Mouse (Mus musculus) megakaryocyte, embryonic 14.5 days (primary cell): ENCODE results near the gene Cyb5d1. TPM values are rescaled to one million over a fixed set of nuclear protein-coding genes. Genes with fewer than 3 reads are reported as not detected.

ENCODE experiments used
- H3K27me3 ChIP-seq: replicated peaks from 2 replicates; pipeline ENCODE3; 2012; ENCODE audit warnings: inconsistent platforms
- H3K36me3 ChIP-seq: replicated peaks from 2 replicates; pipeline ENCODE3; 2012; ENCODE audit warnings: low read length, inconsistent platforms, mixed read lengths
- H3K4me1 ChIP-seq: 2 replicates; pipeline ENCODE4 v1.6.1; 2012; ENCODE audit warnings: inconsistent platforms
- H3K4me3 ChIP-seq: replicated peaks from 2 replicates; pipeline ENCODE3; 2012; ENCODE audit warnings: moderate library complexity, mild to moderate bottlenecking, inconsistent platforms
- H3K9me3 ChIP-seq: 2 replicates; pipeline ENCODE4 v1.6.1; 2012; ENCODE audit warnings: inconsistent platforms
- FLI1 ChIP-seq: IDR thresholded peaks from 2 replicates; pipeline ENCODE4 v1.6.1; 2012; ENCODE audit warnings: low read length, inconsistent platforms, mixed read lengths
- GATA1 ChIP-seq: IDR thresholded peaks from 3 replicates; pipeline ENCODE4 v1.6.1; 2012; ENCODE audit warnings: mixed read lengths, low read length, inconsistent platforms, borderline replicate concordance
- polyA plus RNA-seq: library from polyadenylated mRNA; stranded (reverse); fragments of >175 nt; gene quantifications from 2 replicates; pipeline ENCODE4 v1.2.3, GENCODE M21; 2012; ENCODE audit warnings: low replicate concordance; ENCODE audit not compliant: insufficient read depth

Cyb5d1 gene
- polyA plus RNA-seq, 1 experiment, result 0.25 TPM

GRCm38 (mm10) chr11:69364910-69365309, 30.5 kb downstream of the Cyb5d1 start:
- no peak overlapping the region for H3K4me3 ChIP-seq

GRCm38 (mm10) chr11:69364376-69364775, 31.1 kb downstream of the Cyb5d1 start:
- Histone ChIP-seq H3K4me3 (no peak overlapping the region), H3K36me3 (no peaks in the 10 kb centered on the region), H3K27me3 (peaks cover 89% of the 10 kb centered on the region), H3K4me1 (peaks cover 47% of the 10 kb centered on the region), H3K9me3 (0 out of 2 replicates have a peak, but pooled peaks cover 2% of the 10 kb centered on the region)
- TF ChIP-seq FLI1, result no peak
- TF ChIP-seq GATA1, result no peak

More at GRCm38 (mm10) chr11:69364910-69365309, 30.5 kb downstream of the Cyb5d1 start:
- 0 out of 2 replicates have a peak, but pooled peaks cover 2% of the 10 kb centered on the region for H3K9me3 ChIP-seq
- TF ChIP-seq FLI1, result no peak
- TF ChIP-seq GATA1, result no peak
- H3K27me3 ChIP-seq, result peaks cover 84% of the 10 kb centered on the region
- H3K4me1 ChIP-seq, result peaks cover 47% of the 10 kb centered on the region
- H3K36me3 ChIP-seq, result no peaks in the 10 kb centered on the region

GRCm38 (mm10) chr11:69362479-69362878, 33.0 kb downstream of the Cyb5d1 start:
- Histone ChIP-seq H3K9me3 (0 out of 2 replicates have a peak, but pooled peaks cover 2% of the 10 kb centered on the region), H3K27me3 (peaks cover 89% of the 10 kb centered on the region), H3K4me3 (no peak overlapping the region), H3K36me3 (no peaks in the 10 kb centered on the region), H3K4me1 (peaks cover 31% of the 10 kb centered on the region)
- TF ChIP-seq FLI1, result no peak
- no peak for TF ChIP-seq GATA1

- Histone ChIP-seq H3K36me3 (no peaks in the 10 kb centered on the region), H3K4me1 (peaks cover 26% of the 10 kb centered on the region), H3K27me3 (peaks cover 89% of the 10 kb centered on the region), H3K9me3 (0 out of 2 replicates have a peak, but pooled peaks cover 2% of the 10 kb centered on the region), H3K4me3 (no peak overlapping the region)
- no peak for TF ChIP-seq FLI1
- TF ChIP-seq GATA1, result no peak
Observed at GRCm38 (mm10) chr11:69362021-69362420, 33.4 kb downstream of the Cyb5d1 start.

- Histone ChIP-seq H3K9me3 (0 out of 2 replicates have a peak, but pooled peaks cover under 1% of the 10 kb centered on the region), H3K27me3 (peaks cover 86% of the 10 kb centered on the region), H3K4me1 (peaks cover 5% of the 10 kb centered on the region; the same call in 1 of the 2 replicates), H3K4me3 (no peak overlapping the region), H3K36me3 (no peaks in the 10 kb centered on the region)
- no peak for TF ChIP-seq FLI1
Observed at GRCm38 (mm10) chr11:69357690-69358089, 37.7 kb downstream of the Cyb5d1 start.

- no peak for TF ChIP-seq GATA1
- TF ChIP-seq FLI1, result no peak
- H3K36me3 ChIP-seq, result no peaks in the 10 kb centered on the region
- H3K4me1 ChIP-seq, result peaks cover 5% of the 10 kb centered on the region; the same call in 1 of the 2 replicates
- no peak overlapping the region for H3K4me3 ChIP-seq
- no peaks in the 10 kb centered on the region for H3K9me3 ChIP-seq
- H3K27me3 ChIP-seq, result peaks cover 86% of the 10 kb centered on the region
Observed at GRCm38 (mm10) chr11:69356544-69356943, 38.9 kb downstream of the Cyb5d1 start.

- Histone ChIP-seq H3K4me3 (no peak overlapping the region), H3K36me3 (no peaks in the 10 kb centered on the region), H3K27me3 (peaks cover 87% of the 10 kb centered on the region), H3K4me1 (peaks cover 2% of the 10 kb centered on the region), H3K9me3 (no peaks in the 10 kb centered on the region)
- no peak for TF ChIP-seq FLI1
- TF ChIP-seq GATA1, result no peak
Observed at GRCm38 (mm10) chr11:69346441-69346840, 49.0 kb downstream of the Cyb5d1 start.

Other genes starting within 250 kb of the Cyb5d1 start
- not detected in 2 replicates for gene Alox12b, start 238.6 kb downstream of the Cyb5d1 start, polyA plus RNA-seq
- gene Alox8, start 197.8 kb downstream of the Cyb5d1 start, polyA plus RNA-seq, result not detected in 2 replicates
- gene Gucy2e, start 158.6 kb downstream of the Cyb5d1 start, polyA plus RNA-seq, result 0.07 and 0.38 TPM in 2 replicates
- 1.7 and 9.3 TPM in 2 replicates for gene Cntrob, start 71.9 kb downstream of the Cyb5d1 start, polyA plus RNA-seq
- 11.6 TPM in 1 of 2 replicates, not detected in the other for gene Trappc1, start 71.7 kb downstream of the Cyb5d1 start, polyA plus RNA-seq
- gene Kcnab3, start 69.4 kb downstream of the Cyb5d1 start, polyA plus RNA-seq, result not detected in 2 replicates
- gene Rnf227, start 55.2 kb downstream of the Cyb5d1 start, polyA plus RNA-seq, result not detected in 2 replicates
- gene Chd3, start 26.2 kb downstream of the Cyb5d1 start, polyA plus RNA-seq, result 14.5 and 29.7 TPM in 2 replicates
- 33.8 and 159 TPM in 2 replicates for gene Naa38, start 144 bp downstream of the Cyb5d1 start, polyA plus RNA-seq
- gene Tmem88, start 2.6 kb upstream of the Cyb5d1 start, polyA plus RNA-seq, result 0.35 TPM in 1 of 2 replicates, not detected in the other
- 44.5 and 45.4 TPM in 2 replicates for gene Kdm6b, start 18.0 kb upstream of the Cyb5d1 start, polyA plus RNA-seq
- 0.95 TPM in 1 of 2 replicates, not detected in the other for gene Dnah2, start 153.5 kb upstream of the Cyb5d1 start, polyA plus RNA-seq
- 0.51 and 2.1 TPM in 2 replicates for gene Efnb3, start 164.6 kb upstream of the Cyb5d1 start, polyA plus RNA-seq
- 19.7 and 50.2 TPM in 2 replicates for gene Wrap53, start 184.6 kb upstream of the Cyb5d1 start, polyA plus RNA-seq
- 53.2 and 68.6 TPM in 2 replicates for gene Trp53, start 184.7 kb upstream of the Cyb5d1 start, polyA plus RNA-seq
- 2.8 and 4.2 TPM in 2 replicates for gene Atp1b2, start 210.3 kb upstream of the Cyb5d1 start, polyA plus RNA-seq
- not detected in 2 replicates for gene Shbg, start 222.3 kb upstream of the Cyb5d1 start, polyA plus RNA-seq
- not detected in 2 replicates for gene Sat2, start 226.4 kb upstream of the Cyb5d1 start, polyA plus RNA-seq
- gene Fxr2, start 237.4 kb upstream of the Cyb5d1 start, polyA plus RNA-seq, result 65.7 and 84.9 TPM in 2 replicates